Mouse (Mus musculus) intestine, postnatal 0 days (tissue): ENCODE data around the gene Rtn4r. TPM values are rescaled to one million over a fixed set of nuclear protein-coding genes. Genes with fewer than 3 reads are reported as not detected.

Source experiments
- ATAC-seq: fragments of 200-750 bp; cut with Nextera tagmentation; 2 replicates; pipeline ENCODE4 v1.8.0; 2017; ENCODE audit warnings: mild to moderate bottlenecking, moderate TSS enrichment, moderate library complexity
- H3K27ac ChIP-seq: fragments of 300-500 bp; sonication (generic); 2 replicates; pipeline ENCODE4 v1.5.1; 2014; ENCODE audit warnings: mild to moderate bottlenecking, low read depth, low read length, moderate library complexity
- H3K27me3 ChIP-seq: fragments of 300-500 bp; sonication (generic); replicated peaks from 2 replicates; pipeline ENCODE4 v1.6.1; 2014; ENCODE audit warnings: low read length, mixed read lengths; ENCODE audit not compliant: control insufficient read depth, insufficient read depth
- H3K36me3 ChIP-seq: fragments of 300-500 bp; sonication (generic); 2 replicates; pipeline ENCODE4 v1.6.1; 2014; ENCODE audit warnings: mild to moderate bottlenecking, moderate library complexity; ENCODE audit not compliant: control insufficient read depth, insufficient read depth
- H3K4me1 ChIP-seq: fragments of 300-500 bp; sonication (generic); replicated peaks from 2 replicates; pipeline ENCODE4 v1.6.1; 2014; ENCODE audit warnings: antibody characterized with exemption, low read length, mixed read lengths; ENCODE audit not compliant: control insufficient read depth, insufficient read depth
- H3K4me2 ChIP-seq: fragments of 300-500 bp; sonication (generic); replicated peaks from 2 replicates; pipeline ENCODE4 v1.6.1; 2014; ENCODE audit warnings: low read depth, mild to moderate bottlenecking, moderate library complexity
- H3K4me3 ChIP-seq: fragments of 300-500 bp; sonication (generic); 2 replicates; pipeline ENCODE4 v1.5.1; 2014; ENCODE audit warnings: low read depth, low read length
- H3K9ac ChIP-seq: fragments of 300-500 bp; sonication (generic); 2 replicates; pipeline ENCODE4 v1.6.1; 2014; ENCODE audit warnings: mild to moderate bottlenecking, low read depth, low read length
- H3K9me3 ChIP-seq: fragments of 300-500 bp; sonication (generic); 2 replicates; pipeline ENCODE4 v1.6.1; 2016; ENCODE audit warnings: mixed run types; ENCODE audit not compliant: control insufficient read depth
- CTCF ChIP-seq: sonication (generic); IDR thresholded peaks from 2 replicates; pipeline ENCODE4 v1.5.1; 2016; ENCODE audit warnings: low read depth, mild to moderate bottlenecking, control low read depth, antibody characterized with exemption, moderate library complexity
- WGBS: fragments of 180-500 bp; shearing (Covaris S2); extraction: QIAGEN DNeasy Blood & Tissue Kit; methylation state at CpG from one replicate; pipeline ENCODE4 v1.1.7; 2014; 5-methylcytosine and 5-hydroxymethylcytosine counted together
- polyA plus RNA-seq: library from polyadenylated mRNA; unstranded; fragments of >200 nt; fragmentation: Nextera tagmentation; extraction: Ambion mirVana; gene quantifications from 2 replicates; pipeline ENCODE4 v1.2.1, GENCODE M21; 2015

The Rtn4r gene
- polyA plus RNA-seq, 1 experiment from 2014 or later = 1.9 TPM

GRCm38 (mm10) chr16:18127871-18128563 is 575 bp downstream of the Rtn4r start:
- Histone ChIP-seq H3K27ac (0 out of 2 replicates have a peak overlapping the region, but pooled peaks have one; percentile 41), H3K4me3 (peak overlapping the region; percentile 64), H3K4me2 (peak overlapping the region; percentile 99), H3K9me3 (no peaks in the 10 kb centered on the region), H3K27me3 (peaks cover 12% of the 10 kb centered on the region), H3K36me3 (no peaks in the 10 kb centered on the region), H3K9ac (peak overlapping the region; percentile 32), H3K4me1 (no peaks in the 10 kb centered on the region)
- 5% methylated on average over 50 of the region's 52 CpGs for WGBS
- ATAC-seq = peak; percentile 20; the same call in 1 of the 2 replicates
- TF ChIP-seq CTCF = 0 out of 2 replicates have a peak, but pooled peaks have one; percentile 2

GRCm38 (mm10) chr16:18128564-18128935 is 1.1 kb downstream of the Rtn4r start:
- H3K9ac ChIP-seq = no peak overlapping the region
- no peak for ATAC-seq
- peak overlapping the region; percentile 99 for H3K4me2 ChIP-seq
- no peak overlapping the region for H3K27ac ChIP-seq
- no peak for TF ChIP-seq CTCF
- WGBS = 68% methylated on average over 6 of the region's 6 CpGs
- peaks cover 12% of the 10 kb centered on the region for H3K27me3 ChIP-seq
- no peaks in the 10 kb centered on the region for H3K4me1 ChIP-seq
- no peaks in the 10 kb centered on the region for H3K36me3 ChIP-seq
- H3K4me3 ChIP-seq = no peak overlapping the region
- no peaks in the 10 kb centered on the region for H3K9me3 ChIP-seq

GRCm38 (mm10) chr16:18129413-18129812 is 2.0 kb downstream of the Rtn4r start:
- Histone ChIP-seq H3K4me2 (no peak overlapping the region), H3K36me3 (no peaks in the 10 kb centered on the region), H3K4me1 (no peaks in the 10 kb centered on the region), H3K27me3 (peaks cover 12% of the 10 kb centered on the region), H3K27ac (no peak overlapping the region), H3K4me3 (no peak overlapping the region), H3K9ac (no peak overlapping the region), H3K9me3 (no peaks in the 10 kb centered on the region)
- WGBS = 72% methylated on average over 5 of the region's 5 CpGs
- ATAC-seq = no peak
- TF ChIP-seq CTCF = no peak

GRCm38 (mm10) chr16:18130288-18130687 is 2.8 kb downstream of the Rtn4r start:
- Histone ChIP-seq H3K9me3 (no peaks in the 10 kb centered on the region), H3K36me3 (no peaks in the 10 kb centered on the region), H3K27me3 (peaks cover 12% of the 10 kb centered on the region), H3K27ac (no peak overlapping the region), H3K9ac (no peak overlapping the region), H3K4me3 (no peak overlapping the region), H3K4me1 (no peaks in the 10 kb centered on the region), H3K4me2 (no peak overlapping the region)
- TF ChIP-seq CTCF = no peak
- ATAC-seq = no peak
- 55% methylated on average over 4 of the region's 4 CpGs for WGBS

GRCm38 (mm10) chr16:18130705-18131104 is 3.3 kb downstream of the Rtn4r start:
- Histone ChIP-seq H3K4me3 (no peak overlapping the region), H3K9ac (no peak overlapping the region), H3K4me1 (no peaks in the 10 kb centered on the region), H3K9me3 (no peaks in the 10 kb centered on the region), H3K27ac (no peak overlapping the region), H3K4me2 (no peak overlapping the region), H3K27me3 (peaks cover 12% of the 10 kb centered on the region), H3K36me3 (no peaks in the 10 kb centered on the region)
- no peak for TF ChIP-seq CTCF
- ATAC-seq = no peak

GRCm38 (mm10) chr16:18131245-18131939 is 4.0 kb downstream of the Rtn4r start:
- WGBS = 83% methylated on average over 11 of the region's 11 CpGs
- TF ChIP-seq CTCF = no peak
- Histone ChIP-seq H3K27ac (no peak overlapping the region), H3K9ac (no peak overlapping the region), H3K4me3 (no peak overlapping the region), H3K27me3 (peaks cover 12% of the 10 kb centered on the region), H3K9me3 (no peaks in the 10 kb centered on the region), H3K4me2 (no peak overlapping the region), H3K36me3 (no peaks in the 10 kb centered on the region), H3K4me1 (no peaks in the 10 kb centered on the region)
- ATAC-seq = no peak
